Mouse (Mus musculus): ENCODE results near the gene 1700016C15Rik. TPM values are rescaled to one million over a fixed set of nuclear protein-coding genes. Genes with fewer than 3 reads are reported as not detected.

The 1700016C15Rik gene
- polyA plus RNA-seq, 1 experiment from 2014 or later, result not detected

- Histone ChIP-seq H3K27me3 (peaks cover 8% of the 10 kb centered on the region), H3K4me2 (replicated peaks) (peak overlapping the region; percentile 79), H3K9me3 (no peaks in the 10 kb centered on the region), H3K36me3 (no peaks in the 10 kb centered on the region), H3K27ac (replicated peaks) (no peak overlapping the region), H3K4me1 (0 out of 2 replicates have a peak, but pooled peaks cover 7% of the 10 kb centered on the region), H3K9ac (replicated peaks) (no peak overlapping the region), H3K4me3 (peak overlapping the region; percentile 40; the same call in 1 of the 2 replicates)
- 43% methylated on average over 6 of the region's 6 CpGs for WGBS
- peak; percentile 31 for ATAC-seq (ENCODE audit: low FRiP score, low read depth)
Measured at GRCm38 (mm10) chr1:177703147-177703807, 26.3 kb upstream of the 1700016C15Rik start.

- ATAC-seq (ENCODE audit: low FRiP score, low read depth), result no peak
- H3K27ac ChIP-seq (replicated peaks), result no peak overlapping the region
- WGBS, result 55% methylated on average over 2 of the region's 2 CpGs
Measured at GRCm38 (mm10) chr1:177705204-177705603, 24.4 kb upstream of the 1700016C15Rik start.

GRCm38 (mm10) chr1:177707571-177707970, 22.0 kb upstream of the 1700016C15Rik start:
- Histone ChIP-seq H3K27me3 (no peaks in the 10 kb centered on the region; the same call in 1 of the 2 replicates), H3K4me3 (no peak overlapping the region), H3K9me3 (peaks cover 7% of the 10 kb centered on the region), H3K27ac (replicated peaks) (no peak overlapping the region), H3K9ac (replicated peaks) (no peak overlapping the region), H3K4me1 (0 out of 2 replicates have a peak, but pooled peaks cover 3% of the 10 kb centered on the region), H3K36me3 (no peaks in the 10 kb centered on the region), H3K4me2 (replicated peaks) (no peak overlapping the region)
- no peak for ATAC-seq (ENCODE audit: low FRiP score, low read depth)
- 88% methylated on average over 1 of the region's 1 CpGs for WGBS

More at GRCm38 (mm10) chr1:177705204-177705603, 24.4 kb upstream of the 1700016C15Rik start:
- no peak overlapping the region for H3K4me3 ChIP-seq
- H3K4me2 ChIP-seq (replicated peaks), result no peak overlapping the region
- peaks cover 7% of the 10 kb centered on the region for H3K9me3 ChIP-seq
- H3K27me3 ChIP-seq, result peaks cover 8% of the 10 kb centered on the region
- 0 out of 2 replicates have a peak, but pooled peaks cover 7% of the 10 kb centered on the region for H3K4me1 ChIP-seq
- no peak overlapping the region for H3K9ac ChIP-seq (replicated peaks)
- H3K36me3 ChIP-seq, result no peaks in the 10 kb centered on the region

- WGBS, result 68% methylated on average over 4 of the region's 4 CpGs
- Histone ChIP-seq H3K4me3 (no peak overlapping the region), H3K27me3 (no peaks in the 10 kb centered on the region), H3K4me1 (no peaks in the 10 kb centered on the region), H3K36me3 (no peaks in the 10 kb centered on the region), H3K4me2 (replicated peaks) (no peak overlapping the region), H3K9ac (replicated peaks) (no peak overlapping the region), H3K9me3 (peaks cover 7% of the 10 kb centered on the region), H3K27ac (replicated peaks) (no peak overlapping the region)
- ATAC-seq (ENCODE audit: low FRiP score, low read depth), result no peak
Measured at GRCm38 (mm10) chr1:177708583-177709055, 21.0 kb upstream of the 1700016C15Rik start.

- ATAC-seq (ENCODE audit: low FRiP score, low read depth), result no peak
Measured at GRCm38 (mm10) chr1:177711000-177711399, 18.6 kb upstream of the 1700016C15Rik start.

GRCm38 (mm10) chr1:177711418-177711817, 18.2 kb upstream of the 1700016C15Rik start:
- Histone ChIP-seq H3K9ac (replicated peaks) (no peak overlapping the region), H3K27me3 (no peaks in the 10 kb centered on the region), H3K4me3 (no peak overlapping the region), H3K9me3 (peaks cover 7% of the 10 kb centered on the region), H3K27ac (replicated peaks) (no peak overlapping the region), H3K36me3 (no peaks in the 10 kb centered on the region), H3K4me2 (replicated peaks) (no peak overlapping the region), H3K4me1 (no peaks in the 10 kb centered on the region)
- ATAC-seq (ENCODE audit: low FRiP score, low read depth), result no peak
- WGBS, result 92% methylated on average over 2 of the region's 2 CpGs

More at GRCm38 (mm10) chr1:177711000-177711399, 18.6 kb upstream of the 1700016C15Rik start:
- Histone ChIP-seq H3K4me3 (no peak overlapping the region), H3K9me3 (peaks cover 7% of the 10 kb centered on the region), H3K9ac (replicated peaks) (no peak overlapping the region), H3K27ac (replicated peaks) (no peak overlapping the region), H3K4me1 (no peaks in the 10 kb centered on the region), H3K36me3 (no peaks in the 10 kb centered on the region), H3K27me3 (no peaks in the 10 kb centered on the region), H3K4me2 (replicated peaks) (no peak overlapping the region)
- 82% methylated on average over 2 of the region's 2 CpGs for WGBS

- 88% methylated on average over 3 of the region's 3 CpGs for WGBS
- H3K4me3 ChIP-seq, result no peak overlapping the region
Measured at GRCm38 (mm10) chr1:177713635-177714396, 15.8 kb upstream of the 1700016C15Rik start.

GRCm38 (mm10) chr1:177714397-177715012, 15.1 kb upstream of the 1700016C15Rik start:
- H3K9ac ChIP-seq (replicated peaks), result no peak overlapping the region
- ATAC-seq (ENCODE audit: low FRiP score, low read depth), result no peak
- no peaks in the 10 kb centered on the region for H3K27me3 ChIP-seq
- H3K4me1 ChIP-seq, result no peaks in the 10 kb centered on the region
- H3K4me2 ChIP-seq (replicated peaks), result no peak overlapping the region
- H3K9me3 ChIP-seq, result peaks cover 6% of the 10 kb centered on the region
- H3K27ac ChIP-seq (replicated peaks), result no peak overlapping the region
- 95% methylated on average over 5 of the region's 5 CpGs for WGBS
- H3K4me3 ChIP-seq, result no peak overlapping the region
- H3K36me3 ChIP-seq, result no peaks in the 10 kb centered on the region

More at GRCm38 (mm10) chr1:177713635-177714396, 15.8 kb upstream of the 1700016C15Rik start:
- no peak overlapping the region for H3K27ac ChIP-seq (replicated peaks)
- H3K9me3 ChIP-seq, result peaks cover 7% of the 10 kb centered on the region
- H3K9ac ChIP-seq (replicated peaks), result no peak overlapping the region
- H3K36me3 ChIP-seq, result no peaks in the 10 kb centered on the region
- no peak for ATAC-seq (ENCODE audit: low FRiP score, low read depth)
- H3K27me3 ChIP-seq, result no peaks in the 10 kb centered on the region
- no peak overlapping the region for H3K4me2 ChIP-seq (replicated peaks)
- H3K4me1 ChIP-seq, result no peaks in the 10 kb centered on the region

- Histone ChIP-seq H3K4me1 (no peaks in the 10 kb centered on the region), H3K9ac (replicated peaks) (no peak overlapping the region), H3K27me3 (no peaks in the 10 kb centered on the region), H3K4me3 (no peak overlapping the region), H3K27ac (replicated peaks) (no peak overlapping the region), H3K36me3 (no peaks in the 10 kb centered on the region), H3K4me2 (replicated peaks) (no peak overlapping the region), H3K9me3 (no peaks in the 10 kb centered on the region)
- ATAC-seq (ENCODE audit: low FRiP score, low read depth), result no peak
- WGBS, result 81% methylated on average over 3 of the region's 3 CpGs
Measured at GRCm38 (mm10) chr1:177716448-177716847, 13.2 kb upstream of the 1700016C15Rik start.

GRCm38 (mm10) chr1:177717057-177717835, 12.4 kb upstream of the 1700016C15Rik start:
- Histone ChIP-seq H3K4me2 (replicated peaks) (no peak overlapping the region), H3K9ac (replicated peaks) (no peak overlapping the region), H3K4me3 (no peak overlapping the region), H3K4me1 (no peaks in the 10 kb centered on the region), H3K36me3 (no peaks in the 10 kb centered on the region), H3K9me3 (no peaks in the 10 kb centered on the region), H3K27me3 (no peaks in the 10 kb centered on the region), H3K27ac (replicated peaks) (no peak overlapping the region)
- WGBS, result 82% methylated on average over 7 of the region's 7 CpGs
- ATAC-seq (ENCODE audit: low FRiP score, low read depth), result no peak

- Histone ChIP-seq H3K9ac (replicated peaks) (no peak overlapping the region), H3K9me3 (no peaks in the 10 kb centered on the region), H3K4me3 (no peak overlapping the region), H3K4me2 (replicated peaks) (no peak overlapping the region), H3K4me1 (no peaks in the 10 kb centered on the region), H3K27me3 (no peaks in the 10 kb centered on the region), H3K36me3 (no peaks in the 10 kb centered on the region), H3K27ac (replicated peaks) (no peak overlapping the region)
- ATAC-seq (ENCODE audit: low FRiP score, low read depth), result no peak
- WGBS, result 66% methylated on average over 11 of the region's 11 CpGs
Measured at GRCm38 (mm10) chr1:177718340-177719028, 11.1 kb upstream of the 1700016C15Rik start.
